Mouse (Mus musculus): Measurements from ENCODE around the gene Gm20503. TPM values are rescaled to one million over a fixed set of nuclear protein-coding genes. Genes with fewer than 3 reads are reported as not detected.

Gene Gm20503
- polyA plus RNA-seq, 1 experiment from 2014 or later = 10.1 TPM

GRCm38 (mm10) chr4:59047222-59047621, 44.2 kb downstream of the Gm20503 start:
- no peaks in the 10 kb centered on the region for H3K4me1 ChIP-seq (ENCODE audit: insufficient read depth, low read length)
- no peak overlapping the region for H3K4me2 ChIP-seq (replicated peaks; ENCODE audit: low read depth, low read length)
- H3K27me3 ChIP-seq (ENCODE audit: insufficient read depth, low read length) = no peaks in the 10 kb centered on the region
- H3K9me3 ChIP-seq (ENCODE audit: low read length) = no peaks in the 10 kb centered on the region
- no peak overlapping the region for H3K9ac ChIP-seq (replicated peaks; ENCODE audit: low read length)
- no peak for ATAC-seq (ENCODE audit: low FRiP score, low TSS enrichment)
- WGBS = 40% methylated on average over 3 of the region's 3 CpGs
- no peak overlapping the region for H3K4me3 ChIP-seq (ENCODE audit: low read length)
- no peak overlapping the region for H3K27ac ChIP-seq (ENCODE audit: low read length)
- H3K36me3 ChIP-seq (ENCODE audit: insufficient read depth, low read length) = 0 out of 2 replicates have a peak, but pooled peaks cover 4% of the 10 kb centered on the region

- H3K36me3 ChIP-seq (ENCODE audit: insufficient read depth, low read length) = no peaks in the 10 kb centered on the region
- no peak overlapping the region for H3K27ac ChIP-seq (ENCODE audit: low read length)
- no peaks in the 10 kb centered on the region for H3K27me3 ChIP-seq (ENCODE audit: insufficient read depth, low read length)
- H3K4me1 ChIP-seq (ENCODE audit: insufficient read depth, low read length) = no peaks in the 10 kb centered on the region
- no peaks in the 10 kb centered on the region for H3K9me3 ChIP-seq (ENCODE audit: low read length)
- H3K9ac ChIP-seq (replicated peaks; ENCODE audit: low read length) = no peak overlapping the region
- H3K4me3 ChIP-seq (ENCODE audit: low read length) = no peak overlapping the region
- WGBS = 97% methylated on average over 1 of the region's 1 CpGs
- no peak overlapping the region for H3K4me2 ChIP-seq (replicated peaks; ENCODE audit: low read depth, low read length)
- no peak for ATAC-seq (ENCODE audit: low FRiP score, low TSS enrichment)
Observed at GRCm38 (mm10) chr4:59051081-59051480, 48.1 kb downstream of the Gm20503 start.

GRCm38 (mm10) chr4:59057929-59058328, 54.9 kb downstream of the Gm20503 start:
- ATAC-seq (ENCODE audit: low FRiP score, low TSS enrichment) = no peak
- 79% methylated on average over 3 of the region's 3 CpGs for WGBS

GRCm38 (mm10) chr4:59062526-59062925, 59.5 kb downstream of the Gm20503 start:
- Histone ChIP-seq H3K4me1 (ENCODE audit: insufficient read depth, low read length) (no peaks in the 10 kb centered on the region), H3K9ac (replicated peaks; ENCODE audit: low read length) (no peak overlapping the region), H3K4me3 (ENCODE audit: low read length) (no peak overlapping the region), H3K27ac (ENCODE audit: low read length) (no peak overlapping the region), H3K4me2 (replicated peaks; ENCODE audit: low read depth, low read length) (no peak overlapping the region), H3K9me3 (ENCODE audit: low read length) (no peaks in the 10 kb centered on the region), H3K36me3 (ENCODE audit: insufficient read depth, low read length) (no peaks in the 10 kb centered on the region), H3K27me3 (ENCODE audit: insufficient read depth, low read length) (no peaks in the 10 kb centered on the region)
- 72% methylated on average over 12 of the region's 12 CpGs for WGBS
- ATAC-seq (ENCODE audit: low FRiP score, low TSS enrichment) = no peak

More at GRCm38 (mm10) chr4:59057929-59058328, 54.9 kb downstream of the Gm20503 start:
- H3K4me3 ChIP-seq (ENCODE audit: low read length) = no peak overlapping the region
- H3K27ac ChIP-seq (ENCODE audit: low read length) = no peak overlapping the region
- no peaks in the 10 kb centered on the region for H3K27me3 ChIP-seq (ENCODE audit: insufficient read depth, low read length)
- H3K36me3 ChIP-seq (ENCODE audit: insufficient read depth, low read length) = no peaks in the 10 kb centered on the region
- no peak overlapping the region for H3K9ac ChIP-seq (replicated peaks; ENCODE audit: low read length)
- no peaks in the 10 kb centered on the region for H3K9me3 ChIP-seq (ENCODE audit: low read length)
- H3K4me2 ChIP-seq (replicated peaks; ENCODE audit: low read depth, low read length) = no peak overlapping the region
- H3K4me1 ChIP-seq (ENCODE audit: insufficient read depth, low read length) = no peaks in the 10 kb centered on the region

- Histone ChIP-seq H3K9ac (replicated peaks; ENCODE audit: low read length) (no peak overlapping the region), H3K4me1 (ENCODE audit: insufficient read depth, low read length) (no peaks in the 10 kb centered on the region)
Observed at GRCm38 (mm10) chr4:59069276-59069675, 66.3 kb downstream of the Gm20503 start.

GRCm38 (mm10) chr4:59083430-59083829, 80.4 kb downstream of the Gm20503 start:
- H3K36me3 ChIP-seq (ENCODE audit: insufficient read depth, low read length) = no peaks in the 10 kb centered on the region
- H3K27me3 ChIP-seq (ENCODE audit: insufficient read depth, low read length) = no peaks in the 10 kb centered on the region
- ATAC-seq (ENCODE audit: low FRiP score, low TSS enrichment) = no peak
- no peak overlapping the region for H3K4me3 ChIP-seq (ENCODE audit: low read length)
- H3K9ac ChIP-seq (replicated peaks; ENCODE audit: low read length) = no peak overlapping the region
- 82% methylated on average over 2 of the region's 2 CpGs for WGBS
- no peaks in the 10 kb centered on the region for H3K9me3 ChIP-seq (ENCODE audit: low read length)
- H3K4me2 ChIP-seq (replicated peaks; ENCODE audit: low read depth, low read length) = no peak overlapping the region
- H3K4me1 ChIP-seq (ENCODE audit: insufficient read depth, low read length) = no peaks in the 10 kb centered on the region
- H3K27ac ChIP-seq (ENCODE audit: low read length) = no peak overlapping the region

More at GRCm38 (mm10) chr4:59069276-59069675, 66.3 kb downstream of the Gm20503 start:
- no peak overlapping the region for H3K4me2 ChIP-seq (replicated peaks; ENCODE audit: low read depth, low read length)
- no peak overlapping the region for H3K4me3 ChIP-seq (ENCODE audit: low read length)
- H3K36me3 ChIP-seq (ENCODE audit: insufficient read depth, low read length) = no peaks in the 10 kb centered on the region
- no peaks in the 10 kb centered on the region for H3K9me3 ChIP-seq (ENCODE audit: low read length)
- WGBS = 60% methylated on average over 3 of the region's 3 CpGs
- no peak overlapping the region for H3K27ac ChIP-seq (ENCODE audit: low read length)
- H3K27me3 ChIP-seq (ENCODE audit: insufficient read depth, low read length) = no peaks in the 10 kb centered on the region
- no peak for ATAC-seq (ENCODE audit: low FRiP score, low TSS enrichment)

GRCm38 (mm10) chr4:59089391-59089790, 86.4 kb downstream of the Gm20503 start:
- Histone ChIP-seq H3K9ac (replicated peaks; ENCODE audit: low read length) (no peak overlapping the region), H3K4me2 (replicated peaks; ENCODE audit: low read depth, low read length) (no peak overlapping the region), H3K4me3 (ENCODE audit: low read length) (no peak overlapping the region), H3K36me3 (ENCODE audit: insufficient read depth, low read length) (no peaks in the 10 kb centered on the region), H3K27me3 (ENCODE audit: insufficient read depth, low read length) (no peaks in the 10 kb centered on the region), H3K4me1 (ENCODE audit: insufficient read depth, low read length) (no peaks in the 10 kb centered on the region), H3K27ac (ENCODE audit: low read length) (no peak overlapping the region), H3K9me3 (ENCODE audit: low read length) (no peaks in the 10 kb centered on the region)
- ATAC-seq (ENCODE audit: low FRiP score, low TSS enrichment) = no peak
- 64% methylated on average over 1 of the region's 1 CpGs for WGBS

Other genes with a start within 250 kb of the Gm20503 start
- not detected in 2 replicates for gene Olfr267, start 215.5 kb upstream of the Gm20503 start, polyA plus RNA-seq (2015; fragmentation: Nextera tagmentation; extraction: Ambion mirVana)
- 29.9 and 33.5 TPM in 2 replicates for gene Ecpas, start 90.5 kb upstream of the Gm20503 start, polyA plus RNA-seq (2015; fragmentation: Nextera tagmentation; extraction: Ambion mirVana)
- 0.46 and 1.0 TPM in 2 replicates for gene Zkscan16, start 59.6 kb upstream of the Gm20503 start, polyA plus RNA-seq (2015; fragmentation: Nextera tagmentation; extraction: Ambion mirVana)
- 25.1 and 29.6 TPM in 2 replicates for gene Ptgr1, start 16.1 kb upstream of the Gm20503 start, polyA plus RNA-seq (2015; fragmentation: Nextera tagmentation; extraction: Ambion mirVana)
- 8.3 and 12.1 TPM in 2 replicates for gene Dnajc25, start 8.1 kb upstream of the Gm20503 start, polyA plus RNA-seq (2015; fragmentation: Nextera tagmentation; extraction: Ambion mirVana)
- 89.6 and 92.9 TPM in 2 replicates for gene Gng10, start 31.9 kb downstream of the Gm20503 start, polyA plus RNA-seq (2015; fragmentation: Nextera tagmentation; extraction: Ambion mirVana)
- gene AI481877, start 135.8 kb downstream of the Gm20503 start, polyA plus RNA-seq (2015; fragmentation: Nextera tagmentation; extraction: Ambion mirVana) = not detected in 2 replicates
- 6.6 and 6.7 TPM in 2 replicates for gene Ugcg, start 186.0 kb downstream of the Gm20503 start, polyA plus RNA-seq (2015; fragmentation: Nextera tagmentation; extraction: Ambion mirVana)